Mouse (Mus musculus) macrophage (primary cell): ENCODE results near the gene Uba5. TPM values are rescaled to one million over a fixed set of nuclear protein-coding genes. Genes with fewer than 3 reads are reported as not detected.
A peak's percentile ranks its signal among the peaks of the same experiment; 100 is the strongest.

Source experiments
- H3K27ac ChIP-seq: fragments of 350-480 bp; formaldehyde crosslinking; 2 replicates; pipeline ENCODE4 v1.9.0; 2021
- H3K36me3 ChIP-seq: fragments of 350-480 bp; formaldehyde crosslinking; 2 replicates; pipeline ENCODE4 v1.9.0; 2021; ENCODE audit errors: inconsistent target
- H3K4me3 ChIP-seq: fragments of 350-480 bp; formaldehyde crosslinking; 2 replicates; pipeline ENCODE4 v1.9.0; 2021; ENCODE audit errors: inconsistent target
- H3K79me2 ChIP-seq: fragments of 350-480 bp; formaldehyde crosslinking; 2 replicates; pipeline ENCODE4 v1.9.0; 2021; ENCODE audit errors: inconsistent target
- WGBS: methylation state at CpG from one replicate; pipeline ENCODE4 v1.1.7; 2026; ENCODE audit warnings: inconsistent platforms; ENCODE audit not compliant: missing documents; 5-methylcytosine and 5-hydroxymethylcytosine counted together
- polyA plus RNA-seq: library from polyadenylated mRNA; stranded (reverse); fragments of 250-400 nt; gene quantifications from 3 replicates; pipeline ENCODE4 v1.2.4, GENCODE M21; 2018; ENCODE audit warnings: inconsistent platforms

Uba5 gene
- polyA plus RNA-seq, 1 experiment from 2014 or later, result 39.6 TPM

- H3K36me3 ChIP-seq, result peaks cover 7% of the 10 kb centered on the region; the same call in 1 of the 2 replicates
- WGBS, result 70% methylated on average over 3 of the region's 3 CpGs
These were observed 17.1 kb upstream of the Uba5 start for GRCm38 (mm10) chr9:104080038-104080437.

GRCm38 (mm10) chr9:104079379-104079778 is 16.4 kb upstream of the Uba5 start:
- Histone ChIP-seq H3K4me3 (no peak overlapping the region), H3K79me2 (no peaks in the 10 kb centered on the region), H3K27ac (no peak overlapping the region), H3K36me3 (peaks cover 7% of the 10 kb centered on the region; the same call in 1 of the 2 replicates)
- 25% methylated on average over 5 of the region's 5 CpGs for WGBS

More at GRCm38 (mm10) chr9:104080038-104080437, 17.1 kb upstream of the Uba5 start:
- Histone ChIP-seq H3K79me2 (no peaks in the 10 kb centered on the region), H3K27ac (no peak overlapping the region), H3K4me3 (no peak overlapping the region)

- no peak overlapping the region for H3K27ac ChIP-seq
- peaks cover 7% of the 10 kb centered on the region; the same call in 1 of the 2 replicates for H3K36me3 ChIP-seq
- H3K79me2 ChIP-seq, result no peaks in the 10 kb centered on the region
- no peak overlapping the region for H3K4me3 ChIP-seq
- 100% methylated on average over 1 of the region's 1 CpGs for WGBS
These were observed 15.8 kb upstream of the Uba5 start for GRCm38 (mm10) chr9:104078780-104079179.

GRCm38 (mm10) chr9:104075808-104076207 is 12.9 kb upstream of the Uba5 start:
- 93% methylated on average over 2 of the region's 2 CpGs for WGBS
- Histone ChIP-seq H3K4me3 (no peak overlapping the region), H3K79me2 (no peaks in the 10 kb centered on the region), H3K36me3 (no peaks in the 10 kb centered on the region), H3K27ac (no peak overlapping the region)

- no peak overlapping the region for H3K4me3 ChIP-seq
- WGBS, result 94% methylated on average over 8 of the region's 8 CpGs
- H3K27ac ChIP-seq, result no peak overlapping the region
- H3K79me2 ChIP-seq, result no peaks in the 10 kb centered on the region
- no peaks in the 10 kb centered on the region for H3K36me3 ChIP-seq
These were observed 8.1 kb upstream of the Uba5 start for GRCm38 (mm10) chr9:104070863-104071604.

GRCm38 (mm10) chr9:104070241-104070640 is 7.3 kb upstream of the Uba5 start:
- WGBS, result 85% methylated on average over 4 of the region's 4 CpGs
- Histone ChIP-seq H3K4me3 (no peak overlapping the region), H3K36me3 (no peaks in the 10 kb centered on the region), H3K79me2 (no peaks in the 10 kb centered on the region), H3K27ac (no peak overlapping the region)

GRCm38 (mm10) chr9:104064571-104064970 is 1.6 kb upstream of the Uba5 start:
- Histone ChIP-seq H3K4me3 (no peak overlapping the region), H3K36me3 (no peaks in the 10 kb centered on the region), H3K79me2 (peaks cover 32% of the 10 kb centered on the region), H3K27ac (no peak overlapping the region)
- WGBS, result 50% methylated on average over 1 of the region's 1 CpGs

- no peaks in the 10 kb centered on the region; the same call in 1 of the 2 replicates for H3K36me3 ChIP-seq
- peaks cover 34% of the 10 kb centered on the region for H3K79me2 ChIP-seq
- peak within 1 kb of the TSS; percentile 80 for H3K4me3 ChIP-seq
- WGBS, result under 1% methylated on average over 27 of the region's 30 CpGs
- peak within 1 kb of the TSS; percentile 88 for H3K27ac ChIP-seq
These were observed 469 bp upstream of the Uba5 start, which contains the start of gene Acad11 for GRCm38 (mm10) chr9:104063244-104063961. Gene Acad11 (plus strand): TSS chr9:104063377.

- no peaks in the 10 kb centered on the region for H3K79me2 ChIP-seq
- no peak overlapping the region for H3K27ac ChIP-seq
- no peak overlapping the region for H3K4me3 ChIP-seq
- H3K36me3 ChIP-seq, result peaks cover 91% of the 10 kb centered on the region
- 95% methylated on average over 6 of the region's 6 CpGs for WGBS
These were observed 11.9 kb downstream of the Uba5 start for GRCm38 (mm10) chr9:104051028-104051427.

GRCm38 (mm10) chr9:104043676-104044075 is 19.3 kb downstream of the Uba5 start:
- WGBS, result 98% methylated on average over 4 of the region's 4 CpGs
- Histone ChIP-seq H3K36me3 (peaks cover 24% of the 10 kb centered on the region; the same call in 1 of the 2 replicates), H3K27ac (no peak overlapping the region), H3K4me3 (no peak overlapping the region), H3K79me2 (no peaks in the 10 kb centered on the region)

GRCm38 (mm10) chr9:104040362-104040761 is 22.6 kb downstream of the Uba5 start, which contains the start of gene Gm28305:
Gene Gm28305 (plus strand): TSS chr9:104040662.
- H3K27ac ChIP-seq, result no peak within 1 kb of the TSS
- no peaks in the 10 kb centered on the region for H3K79me2 ChIP-seq
- no peak within 1 kb of the TSS for H3K4me3 ChIP-seq
- WGBS, result 86% methylated on average over 2 of the region's 2 CpGs
- H3K36me3 ChIP-seq, result no peaks in the 10 kb centered on the region

- WGBS, result 19% methylated on average over 4 of the region's 4 CpGs
- no peaks in the 10 kb centered on the region for H3K36me3 ChIP-seq
- H3K79me2 ChIP-seq, result no peaks in the 10 kb centered on the region
- H3K4me3 ChIP-seq, result no peak overlapping the region
- H3K27ac ChIP-seq, result no peak overlapping the region
These were observed 23.2 kb downstream of the Uba5 start for GRCm38 (mm10) chr9:104039742-104040141.

- H3K79me2 ChIP-seq, result no peaks in the 10 kb centered on the region
- H3K4me3 ChIP-seq, result no peak overlapping the region
- WGBS, result 78% methylated on average over 21 of the region's 21 CpGs
- H3K36me3 ChIP-seq, result no peaks in the 10 kb centered on the region
- no peak overlapping the region for H3K27ac ChIP-seq
These were observed 23.8 kb downstream of the Uba5 start for GRCm38 (mm10) chr9:104039031-104039695.

GRCm38 (mm10) chr9:104038266-104038665 is 24.7 kb downstream of the Uba5 start:
- Histone ChIP-seq H3K27ac (no peak overlapping the region), H3K4me3 (no peak overlapping the region), H3K79me2 (no peaks in the 10 kb centered on the region), H3K36me3 (no peaks in the 10 kb centered on the region)
- 96% methylated on average over 11 of the region's 13 CpGs for WGBS
